Mouse (Mus musculus): Measurements from ENCODE around the gene Cdh4. TPM values are rescaled to one million over a fixed set of nuclear protein-coding genes. Genes with fewer than 3 reads are reported as not detected.

The Cdh4 gene
- polyA plus RNA-seq, 1 experiment = not detected

- peaks cover 2% of the 10 kb centered on the region; the same call in 1 of the 2 replicates for H3K4me1 ChIP-seq (ENCODE audit: control insufficient read depth, insufficient read depth, insufficient read length, low read length)
- H3K27ac ChIP-seq (replicated peaks; ENCODE audit: low read depth, low read length) = no peak overlapping the region
- no peak overlapping the region for H3K4me3 ChIP-seq (ENCODE audit: insufficient read depth, low read depth, low read length)
These were observed 322.2 kb downstream of the Cdh4 start for GRCm38 (mm10) chr2:179764460-179764859.

- no peak overlapping the region for H3K27ac ChIP-seq (replicated peaks; ENCODE audit: low read depth, low read length)
- H3K4me1 ChIP-seq (ENCODE audit: control insufficient read depth, insufficient read depth, insufficient read length, low read length) = peaks cover 2% of the 10 kb centered on the region; the same call in 1 of the 2 replicates
- no peak overlapping the region for H3K4me3 ChIP-seq (ENCODE audit: insufficient read depth, low read depth, low read length)
These were observed 324.7 kb downstream of the Cdh4 start for GRCm38 (mm10) chr2:179766664-179767526.

- H3K27ac ChIP-seq (replicated peaks; ENCODE audit: low read depth, low read length) = no peak overlapping the region
- no peak overlapping the region for H3K4me3 ChIP-seq (ENCODE audit: insufficient read depth, low read depth, low read length)
These were observed 325.3 kb downstream of the Cdh4 start for GRCm38 (mm10) chr2:179767527-179767849.

DNA sequence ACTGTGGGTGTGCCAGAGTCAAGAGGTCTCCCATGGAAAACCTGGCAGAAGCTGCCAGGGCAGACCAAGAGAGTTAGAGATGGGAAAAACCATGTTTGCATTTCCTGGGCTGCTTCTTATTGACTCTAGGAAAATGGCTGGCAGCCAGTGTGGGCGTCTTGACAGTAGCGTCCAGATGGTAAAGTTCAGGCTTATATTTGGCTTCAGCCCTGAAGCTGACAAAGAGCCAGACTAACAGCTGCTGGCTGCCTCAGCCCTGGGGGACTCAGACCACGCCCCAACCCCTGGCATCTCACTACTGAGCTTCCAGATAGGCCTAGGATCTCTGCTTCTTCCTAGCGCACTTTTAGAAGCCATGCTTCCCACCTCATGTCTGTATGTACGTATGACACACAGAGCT is 326.9 kb downstream of the Cdh4 start:
- Histone ChIP-seq H3K4me3 (ENCODE audit: insufficient read depth, low read depth, low read length) (no peak overlapping the region), H3K27ac (replicated peaks; ENCODE audit: low read depth, low read length) (no peak overlapping the region), H3K4me1 (ENCODE audit: control insufficient read depth, insufficient read depth, insufficient read length, low read length) (peaks cover 2% of the 10 kb centered on the region; the same call in 1 of the 2 replicates)

More at GRCm38 (mm10) chr2:179767527-179767849, 325.3 kb downstream of the Cdh4 start:
- peaks cover 2% of the 10 kb centered on the region; the same call in 1 of the 2 replicates for H3K4me1 ChIP-seq (ENCODE audit: control insufficient read depth, insufficient read depth, insufficient read length, low read length)

GRCm38 (mm10) chr2:179769943-179770342 is 327.7 kb downstream of the Cdh4 start:
- Histone ChIP-seq H3K4me3 (ENCODE audit: insufficient read depth, low read depth, low read length) (no peak overlapping the region), H3K4me1 (ENCODE audit: control insufficient read depth, insufficient read depth, insufficient read length, low read length) (peaks cover 2% of the 10 kb centered on the region; the same call in 1 of the 2 replicates), H3K27ac (replicated peaks; ENCODE audit: low read depth, low read length) (no peak overlapping the region)

DNA sequence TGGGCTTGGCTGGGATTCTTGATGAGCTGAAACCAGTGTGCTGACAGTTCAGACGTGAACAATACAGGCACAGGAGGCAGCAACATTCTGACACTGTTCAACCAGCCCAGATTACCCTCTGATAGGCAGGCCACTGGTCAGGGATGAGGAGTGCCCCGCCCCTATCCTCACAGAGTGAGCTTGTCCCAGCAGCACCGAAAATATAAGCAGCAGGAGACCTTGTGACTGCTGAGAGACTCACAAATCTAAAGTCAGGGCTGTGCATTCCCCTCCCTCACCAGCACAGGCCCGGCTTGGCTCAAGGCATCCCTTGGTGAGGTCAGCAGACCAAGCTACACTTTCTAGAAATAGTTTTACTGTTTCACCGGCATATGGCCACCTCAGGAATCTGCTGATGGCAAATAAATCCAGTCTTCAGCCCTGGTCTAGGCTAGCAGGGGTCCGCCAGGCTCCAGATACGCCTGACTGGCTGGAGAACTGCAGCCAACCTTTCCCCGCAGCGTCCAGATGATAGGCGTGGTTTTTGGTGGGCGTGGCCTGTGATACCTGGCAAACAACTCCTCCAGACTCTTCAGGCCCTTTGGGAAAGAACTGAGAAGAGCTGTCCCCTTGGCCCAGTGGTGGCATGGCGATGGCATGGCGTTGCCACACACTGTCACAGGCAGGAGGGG is 332.3 kb downstream of the Cdh4 start:
- Histone ChIP-seq H3K4me1 (ENCODE audit: control insufficient read depth, insufficient read depth, insufficient read length, low read length) (no peaks in the 10 kb centered on the region), H3K27ac (replicated peaks; ENCODE audit: low read depth, low read length) (no peak overlapping the region), H3K4me3 (ENCODE audit: insufficient read depth, low read depth, low read length) (no peak overlapping the region)

DNA sequence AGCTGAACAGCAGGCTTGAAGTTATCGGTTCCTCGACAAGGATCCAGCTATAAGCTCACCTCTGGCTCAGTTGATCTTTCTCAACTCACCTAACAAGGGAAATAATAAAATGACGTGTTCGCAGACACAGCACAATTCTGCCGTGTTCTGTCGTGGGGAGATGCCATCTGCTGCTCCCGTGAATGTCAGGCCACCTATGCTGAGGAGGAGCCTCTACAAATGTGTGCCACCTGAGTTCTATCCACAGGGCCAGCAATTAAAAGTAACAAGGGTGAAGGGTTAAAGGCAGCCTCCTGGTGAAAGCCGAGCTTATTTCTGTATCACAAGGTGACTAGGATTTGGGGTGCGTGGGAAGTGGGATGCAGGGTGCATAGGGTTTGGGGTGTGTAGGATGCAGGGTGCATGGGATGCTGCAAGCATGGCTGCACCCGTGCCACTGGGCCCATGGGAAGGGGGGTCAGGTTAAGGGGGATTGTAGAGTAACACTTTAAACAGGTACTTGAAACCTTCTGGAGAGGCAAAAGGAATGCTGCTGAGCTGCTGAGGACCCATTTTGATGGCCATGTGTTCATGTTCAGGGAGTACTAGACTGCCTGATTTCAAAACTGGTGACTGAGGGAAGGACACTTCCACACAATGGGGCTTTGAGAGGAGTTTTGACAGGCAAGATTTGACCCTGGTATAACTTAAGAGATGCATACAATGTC is 333.9 kb downstream of the Cdh4 start:
- H3K4me1 ChIP-seq (ENCODE audit: control insufficient read depth, insufficient read depth, insufficient read length, low read length) = no peaks in the 10 kb centered on the region
- H3K4me3 ChIP-seq (ENCODE audit: insufficient read depth, low read depth, low read length) = no peak overlapping the region
- no peak overlapping the region for H3K27ac ChIP-seq (replicated peaks; ENCODE audit: low read depth, low read length)

DNA sequence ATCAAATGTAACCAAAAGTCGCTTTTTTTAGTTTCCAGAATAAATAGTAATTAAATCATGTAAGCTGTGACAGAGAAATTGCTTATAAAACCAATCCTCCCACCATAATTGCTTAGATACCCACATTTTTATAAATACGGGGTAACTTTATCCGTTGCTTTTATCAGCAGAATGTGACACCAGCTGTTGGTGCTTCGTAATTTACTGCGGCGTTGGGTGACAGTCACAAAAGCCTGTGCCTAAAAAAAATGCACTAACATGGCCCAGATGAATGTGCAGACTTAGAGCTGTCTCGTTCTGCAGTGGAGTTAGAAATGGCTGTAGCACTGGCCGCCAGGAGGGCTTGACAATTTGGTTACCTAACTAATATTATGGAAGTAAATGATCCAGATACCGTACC is 337.0 kb downstream of the Cdh4 start:
- Histone ChIP-seq H3K27ac (replicated peaks; ENCODE audit: low read depth, low read length) (no peak overlapping the region), H3K4me3 (ENCODE audit: insufficient read depth, low read depth, low read length) (no peak overlapping the region), H3K4me1 (ENCODE audit: control insufficient read depth, insufficient read depth, insufficient read length, low read length) (no peaks in the 10 kb centered on the region)

GRCm38 (mm10) chr2:179780961-179781360 is 338.7 kb downstream of the Cdh4 start:
- H3K27ac ChIP-seq (replicated peaks; ENCODE audit: low read depth, low read length) = no peak overlapping the region
- no peaks in the 10 kb centered on the region for H3K4me1 ChIP-seq (ENCODE audit: control insufficient read depth, insufficient read depth, insufficient read length, low read length)
- no peak overlapping the region for H3K4me3 ChIP-seq (ENCODE audit: insufficient read depth, low read depth, low read length)

DNA sequence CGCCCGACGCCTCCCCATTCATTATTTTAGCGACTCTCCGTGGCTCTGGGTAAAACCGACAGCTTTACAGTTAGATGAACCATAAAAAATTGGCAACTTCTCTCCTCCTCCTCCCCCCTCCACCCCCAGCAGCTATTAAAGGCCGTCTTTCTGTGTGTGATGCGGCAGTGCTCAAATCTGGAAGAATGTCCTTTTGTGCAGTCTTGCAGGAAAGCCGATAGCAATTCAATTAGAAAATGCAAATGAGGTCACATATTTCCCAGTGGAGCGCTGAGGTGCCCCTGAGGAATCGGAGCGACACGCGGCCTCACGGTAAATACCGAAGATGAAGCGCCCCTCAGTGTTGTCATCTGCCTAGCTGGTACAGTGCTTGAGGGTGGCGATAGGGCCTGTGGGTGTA is 345.0 kb downstream of the Cdh4 start:
- no peaks in the 10 kb centered on the region for H3K4me1 ChIP-seq (ENCODE audit: control insufficient read depth, insufficient read depth, insufficient read length, low read length)
- H3K4me3 ChIP-seq (ENCODE audit: insufficient read depth, low read depth, low read length) = no peak overlapping the region
- H3K27ac ChIP-seq (replicated peaks; ENCODE audit: low read depth, low read length) = no peak overlapping the region

DNA sequence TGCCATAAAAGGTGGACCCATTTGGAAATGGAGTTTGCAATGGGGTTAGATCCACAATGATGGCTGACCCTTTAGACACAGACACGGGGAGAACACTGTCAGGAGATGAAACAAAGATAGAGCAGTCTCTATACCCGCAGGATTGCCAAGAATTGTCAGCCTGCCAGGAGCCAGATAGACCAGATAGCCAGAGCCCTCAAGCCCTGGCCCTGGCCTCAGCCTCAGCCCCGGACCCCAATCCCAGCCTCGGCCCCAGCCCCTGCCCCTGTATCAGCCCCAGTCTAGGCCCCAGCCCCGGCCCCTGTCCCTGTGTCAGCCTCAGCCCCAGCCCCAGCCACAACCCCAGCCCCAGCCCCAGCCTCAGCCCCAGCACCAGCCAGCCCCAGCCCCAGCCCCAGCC is 345.6 kb downstream of the Cdh4 start:
- no peak overlapping the region for H3K27ac ChIP-seq (replicated peaks; ENCODE audit: low read depth, low read length)
- H3K4me3 ChIP-seq (ENCODE audit: insufficient read depth, low read depth, low read length) = no peak overlapping the region
- no peaks in the 10 kb centered on the region for H3K4me1 ChIP-seq (ENCODE audit: control insufficient read depth, insufficient read depth, insufficient read length, low read length)

- no peak overlapping the region for H3K4me3 ChIP-seq (ENCODE audit: insufficient read depth, low read depth, low read length)
- no peaks in the 10 kb centered on the region for H3K4me1 ChIP-seq (ENCODE audit: control insufficient read depth, insufficient read depth, insufficient read length, low read length)
- no peak overlapping the region for H3K27ac ChIP-seq (replicated peaks; ENCODE audit: low read depth, low read length)
These were observed 348.5 kb downstream of the Cdh4 start for GRCm38 (mm10) chr2:179790684-179791083.

GRCm38 (mm10) chr2:179792426-179793133 is 350.3 kb downstream of the Cdh4 start:
- Histone ChIP-seq H3K27ac (replicated peaks; ENCODE audit: low read depth, low read length) (no peak overlapping the region), H3K4me1 (ENCODE audit: control insufficient read depth, insufficient read depth, insufficient read length, low read length) (no peaks in the 10 kb centered on the region), H3K4me3 (ENCODE audit: insufficient read depth, low read depth, low read length) (no peak overlapping the region)

- Histone ChIP-seq H3K4me1 (ENCODE audit: control insufficient read depth, insufficient read depth, insufficient read length, low read length) (no peaks in the 10 kb centered on the region), H3K27ac (replicated peaks; ENCODE audit: low read depth, low read length) (no peak overlapping the region)
These were observed 352.1 kb downstream of the Cdh4 start for GRCm38 (mm10) chr2:179794354-179794753.

DNA sequence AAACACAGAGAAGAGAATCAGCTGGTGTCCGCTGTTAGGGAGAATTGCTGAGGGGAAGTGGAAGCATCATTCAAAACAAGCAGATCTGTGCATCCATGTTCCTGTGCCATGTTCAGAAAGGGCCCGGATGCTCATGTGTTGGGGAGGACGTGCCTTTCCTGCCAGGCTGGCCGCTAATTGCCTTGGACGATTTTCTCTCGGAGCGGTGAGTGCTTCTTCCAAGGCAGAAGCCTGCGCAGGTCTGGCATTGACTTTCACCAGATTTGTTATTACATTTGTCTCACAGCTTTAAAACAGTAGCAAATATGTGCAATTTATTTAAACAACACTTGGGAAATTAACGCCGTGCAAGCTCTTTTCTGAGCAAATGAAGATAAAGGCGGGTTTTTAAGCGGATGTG is 353.2 kb downstream of the Cdh4 start:
- H3K27ac ChIP-seq (replicated peaks; ENCODE audit: low read depth, low read length) = no peak overlapping the region
- no peaks in the 10 kb centered on the region for H3K4me1 ChIP-seq (ENCODE audit: control insufficient read depth, insufficient read depth, insufficient read length, low read length)
- H3K4me3 ChIP-seq (ENCODE audit: insufficient read depth, low read depth, low read length) = no peak overlapping the region

More at GRCm38 (mm10) chr2:179794354-179794753, 352.1 kb downstream of the Cdh4 start:
- no peak overlapping the region for H3K4me3 ChIP-seq (ENCODE audit: insufficient read depth, low read depth, low read length)
